Mouse (Mus musculus): Measurements from ENCODE around the gene Slc13a2. TPM values are rescaled to one million over a fixed set of nuclear protein-coding genes. Genes with fewer than 3 reads are reported as not detected.

The Slc13a2 gene
- polyA plus RNA-seq, 1 experiment = 91.0 TPM

GRCm38 (mm10) chr11:78453675-78454074 lies 31.7 kb upstream of the Slc13a2 start:
- TF ChIP-seq POLR2A (IDR thresholded peaks at IDR 0.05; ENCODE audit: low read depth, low read length) (no peak), CTCF (conservative IDR thresholded peaks at IDR 0.05; ENCODE audit: insufficient read depth, insufficient read length, low read depth, low read length) (peak; percentile 85)
- peak; percentile 68 for DNase-seq
- H3K4me1 ChIP-seq (ENCODE audit: control insufficient read depth, insufficient read depth, low read length) = no peaks in the 10 kb centered on the region

GRCm38 (mm10) chr11:78450337-78450736 lies 28.3 kb upstream of the Slc13a2 start:
- H3K4me3 ChIP-seq (ENCODE audit: insufficient read depth, low read depth, low read length) = no peak overlapping the region
- WGBS = 32% methylated on average over 2 of the region's 2 CpGs

More at GRCm38 (mm10) chr11:78453675-78454074, 31.7 kb upstream of the Slc13a2 start:
- no peaks in the 10 kb centered on the region for H3K27me3 ChIP-seq (replicated peaks; ENCODE audit: control insufficient read depth, insufficient read depth, low read length)
- 21% methylated on average over 4 of the region's 4 CpGs for WGBS
- no peaks in the 10 kb centered on the region for H3K36me3 ChIP-seq (ENCODE audit: control insufficient read depth, insufficient read depth, low read length)
- H3K27ac ChIP-seq (ENCODE audit: insufficient read depth, low read depth, low read length) = no peak overlapping the region
- no peak overlapping the region for H3K4me3 ChIP-seq (ENCODE audit: insufficient read depth, low read depth, low read length)

GRCm38 (mm10) chr11:78448242-78448641 lies 26.2 kb upstream of the Slc13a2 start:
- no peaks in the 10 kb centered on the region for H3K36me3 ChIP-seq (ENCODE audit: control insufficient read depth, insufficient read depth, low read length)
- no peak overlapping the region for H3K4me3 ChIP-seq (ENCODE audit: insufficient read depth, low read depth, low read length)
- no peak for TF ChIP-seq CTCF (conservative IDR thresholded peaks at IDR 0.05; ENCODE audit: insufficient read depth, insufficient read length, low read depth, low read length)
- TF ChIP-seq POLR2A (IDR thresholded peaks at IDR 0.05; ENCODE audit: low read depth, low read length) = no peak
- H3K4me1 ChIP-seq (ENCODE audit: control insufficient read depth, insufficient read depth, low read length) = no peaks in the 10 kb centered on the region
- no peak for DNase-seq
- no peak overlapping the region for H3K27ac ChIP-seq (ENCODE audit: insufficient read depth, low read depth, low read length)
- WGBS = 91% methylated on average over 1 of the region's 1 CpGs
- no peaks in the 10 kb centered on the region for H3K27me3 ChIP-seq (replicated peaks; ENCODE audit: control insufficient read depth, insufficient read depth, low read length)

More at GRCm38 (mm10) chr11:78450337-78450736, 28.3 kb upstream of the Slc13a2 start:
- Histone ChIP-seq H3K4me1 (ENCODE audit: control insufficient read depth, insufficient read depth, low read length) (no peaks in the 10 kb centered on the region), H3K27me3 (replicated peaks; ENCODE audit: control insufficient read depth, insufficient read depth, low read length) (no peaks in the 10 kb centered on the region), H3K27ac (ENCODE audit: insufficient read depth, low read depth, low read length) (no peak overlapping the region), H3K36me3 (ENCODE audit: control insufficient read depth, insufficient read depth, low read length) (no peaks in the 10 kb centered on the region)
- DNase-seq = no peak
- TF ChIP-seq CTCF (conservative IDR thresholded peaks at IDR 0.05; ENCODE audit: insufficient read depth, insufficient read length, low read depth, low read length) (no peak), POLR2A (IDR thresholded peaks at IDR 0.05; ENCODE audit: low read depth, low read length) (no peak)

- no peak overlapping the region for H3K4me3 ChIP-seq (ENCODE audit: insufficient read depth, low read depth, low read length)
- TF ChIP-seq POLR2A (IDR thresholded peaks at IDR 0.05; ENCODE audit: low read depth, low read length) = no peak
- TF ChIP-seq CTCF (conservative IDR thresholded peaks at IDR 0.05; ENCODE audit: insufficient read depth, insufficient read length, low read depth, low read length) = no peak
- no peaks in the 10 kb centered on the region for H3K36me3 ChIP-seq (ENCODE audit: control insufficient read depth, insufficient read depth, low read length)
- H3K27ac ChIP-seq (ENCODE audit: insufficient read depth, low read depth, low read length) = no peak overlapping the region
- H3K4me1 ChIP-seq (ENCODE audit: control insufficient read depth, insufficient read depth, low read length) = no peaks in the 10 kb centered on the region
- H3K27me3 ChIP-seq (replicated peaks; ENCODE audit: control insufficient read depth, insufficient read depth, low read length) = no peaks in the 10 kb centered on the region
- no peak for DNase-seq
- WGBS = 87% methylated on average over 3 of the region's 3 CpGs
Observed at GRCm38 (mm10) chr11:78447168-78447567, 25.2 kb upstream of the Slc13a2 start.

- no peaks in the 10 kb centered on the region for H3K27me3 ChIP-seq (replicated peaks; ENCODE audit: control insufficient read depth, insufficient read depth, low read length)
- no peak overlapping the region for H3K27ac ChIP-seq (ENCODE audit: insufficient read depth, low read depth, low read length)
- H3K36me3 ChIP-seq (ENCODE audit: control insufficient read depth, insufficient read depth, low read length) = no peaks in the 10 kb centered on the region
- H3K4me1 ChIP-seq (ENCODE audit: control insufficient read depth, insufficient read depth, low read length) = no peaks in the 10 kb centered on the region
- H3K4me3 ChIP-seq (ENCODE audit: insufficient read depth, low read depth, low read length) = no peak overlapping the region
- 86% methylated on average over 5 of the region's 5 CpGs for WGBS
- TF ChIP-seq POLR2A (IDR thresholded peaks at IDR 0.05; ENCODE audit: low read depth, low read length) (no peak), CTCF (conservative IDR thresholded peaks at IDR 0.05; ENCODE audit: insufficient read depth, insufficient read length, low read depth, low read length) (no peak)
- no peak for DNase-seq
Observed at GRCm38 (mm10) chr11:78443115-78443514, 21.1 kb upstream of the Slc13a2 start.

- 79% methylated on average over 3 of the region's 3 CpGs for WGBS
- H3K36me3 ChIP-seq (ENCODE audit: control insufficient read depth, insufficient read depth, low read length) = no peaks in the 10 kb centered on the region
- TF ChIP-seq POLR2A (IDR thresholded peaks at IDR 0.05; ENCODE audit: low read depth, low read length) = no peak
- H3K27me3 ChIP-seq (replicated peaks; ENCODE audit: control insufficient read depth, insufficient read depth, low read length) = no peaks in the 10 kb centered on the region
- H3K27ac ChIP-seq (ENCODE audit: insufficient read depth, low read depth, low read length) = no peak overlapping the region
- H3K4me1 ChIP-seq (ENCODE audit: control insufficient read depth, insufficient read depth, low read length) = no peaks in the 10 kb centered on the region
- H3K4me3 ChIP-seq (ENCODE audit: insufficient read depth, low read depth, low read length) = no peak overlapping the region
- no peak for DNase-seq
Observed at GRCm38 (mm10) chr11:78438399-78438930, 16.4 kb upstream of the Slc13a2 start.

- Histone ChIP-seq H3K4me3 (ENCODE audit: insufficient read depth, low read depth, low read length) (no peak overlapping the region), H3K4me1 (ENCODE audit: control insufficient read depth, insufficient read depth, low read length) (no peaks in the 10 kb centered on the region), H3K27me3 (replicated peaks; ENCODE audit: control insufficient read depth, insufficient read depth, low read length) (no peaks in the 10 kb centered on the region), H3K36me3 (ENCODE audit: control insufficient read depth, insufficient read depth, low read length) (no peaks in the 10 kb centered on the region), H3K27ac (ENCODE audit: insufficient read depth, low read depth, low read length) (no peak overlapping the region)
- DNase-seq = no peak
- 90% methylated on average over 7 of the region's 7 CpGs for WGBS
- no peak for TF ChIP-seq POLR2A (IDR thresholded peaks at IDR 0.05; ENCODE audit: low read depth, low read length)
- TF ChIP-seq CTCF (conservative IDR thresholded peaks at IDR 0.05; ENCODE audit: insufficient read depth, insufficient read length, low read depth, low read length) = no peak
Observed at GRCm38 (mm10) chr11:78437182-78437581, 15.2 kb upstream of the Slc13a2 start.
